Mouse (Mus musculus): ENCODE results near the gene Adk.

DNA sequence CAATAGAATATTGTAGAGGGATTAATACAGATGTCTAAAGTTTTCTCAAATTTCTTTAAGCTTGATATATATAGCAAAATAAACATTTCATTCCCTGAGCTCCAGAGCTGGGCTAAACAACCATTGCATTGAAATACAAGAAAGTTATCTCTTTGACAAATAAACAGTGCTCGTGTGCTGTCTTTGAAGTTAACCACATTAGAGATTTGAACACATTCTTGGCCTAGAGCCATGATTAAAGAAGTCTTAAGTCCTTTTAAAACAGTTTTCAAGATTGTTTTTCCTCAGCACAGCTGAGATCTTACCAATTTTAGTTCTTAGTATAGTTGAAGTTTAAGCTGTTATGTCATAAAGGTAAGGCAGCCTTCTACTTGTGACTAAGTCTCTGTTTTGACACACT, 11.9 kb downstream of the Adk start:
- TF ChIP-seq POLR2A (IDR thresholded peaks at IDR 0.05; ENCODE audit: borderline replicate concordance, extremely low read depth, insufficient read depth, insufficient read length, poor library complexity, severe bottlenecking): no peak
- TF ChIP-seq CTCF (IDR thresholded peaks at IDR 0.05; ENCODE audit: borderline replicate concordance, extremely low read depth, insufficient read depth, insufficient read length): no peak
